Mouse (Mus musculus): Measurements from ENCODE around the gene 4930432K21Rik. TPM values are rescaled to one million over a fixed set of nuclear protein-coding genes. Genes with fewer than 3 reads are reported as not detected.

Gene 4930432K21Rik
- polyA plus RNA-seq, 1 experiment from 2014 or later = 1.00 TPM

GRCm38 (mm10) chr8:84148531-84148850 is 666 bp downstream of the 4930432K21Rik start:
- H3K9me3 ChIP-seq (replicated peaks) = no peaks in the 10 kb centered on the region
- H3K4me3 ChIP-seq = peak overlapping the region; percentile 72; the same call in 1 of the 2 replicates
- no peak overlapping the region for H3K27ac ChIP-seq (ENCODE audit: poor library complexity, severe bottlenecking)
- no peaks in the 10 kb centered on the region for H3K27me3 ChIP-seq (replicated peaks)
- 74% methylated on average over 5 of the region's 5 CpGs for WGBS
- peak overlapping the region; percentile 61; the same call in 1 of the 2 replicates for H3K9ac ChIP-seq
- H3K4me1 ChIP-seq (replicated peaks) = peaks cover 14% of the 10 kb centered on the region
- peak overlapping the region; percentile 93 for H3K4me2 ChIP-seq
- H3K36me3 ChIP-seq = peaks cover 14% of the 10 kb centered on the region
- no peak for ATAC-seq (ENCODE audit: insufficient number of reproducible peaks, low FRiP score)

DNA sequence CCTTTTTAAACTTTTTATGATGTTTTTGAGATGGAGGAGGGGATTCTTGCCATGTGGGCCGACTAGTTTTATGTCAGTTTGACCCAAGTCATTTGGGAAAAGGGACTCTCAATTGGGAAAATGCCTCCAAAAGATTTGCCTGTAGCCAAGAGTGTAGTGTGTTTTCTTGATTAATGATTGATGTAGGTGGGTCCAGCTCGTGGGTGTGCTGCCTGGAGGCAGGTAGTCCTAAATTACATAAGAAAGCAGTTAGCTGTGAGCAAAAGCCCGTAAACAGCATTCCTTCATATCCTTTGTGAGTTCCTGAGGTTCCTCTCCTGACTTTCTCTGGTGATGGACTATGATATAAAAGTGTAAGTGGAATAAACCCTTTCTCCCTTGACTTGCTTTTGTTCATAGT is 1.4 kb downstream of the 4930432K21Rik start:
- no peak for ATAC-seq (ENCODE audit: insufficient number of reproducible peaks, low FRiP score)
- 77% methylated on average over 3 of the region's 3 CpGs for WGBS
- peaks cover 14% of the 10 kb centered on the region for H3K4me1 ChIP-seq (replicated peaks)
- H3K27ac ChIP-seq (ENCODE audit: poor library complexity, severe bottlenecking) = no peak overlapping the region
- peaks cover 7% of the 10 kb centered on the region for H3K36me3 ChIP-seq
- no peak overlapping the region for H3K9ac ChIP-seq
- H3K9me3 ChIP-seq (replicated peaks) = no peaks in the 10 kb centered on the region
- H3K4me3 ChIP-seq = no peak overlapping the region
- no peak overlapping the region for H3K4me2 ChIP-seq
- no peaks in the 10 kb centered on the region for H3K27me3 ChIP-seq (replicated peaks)

DNA sequence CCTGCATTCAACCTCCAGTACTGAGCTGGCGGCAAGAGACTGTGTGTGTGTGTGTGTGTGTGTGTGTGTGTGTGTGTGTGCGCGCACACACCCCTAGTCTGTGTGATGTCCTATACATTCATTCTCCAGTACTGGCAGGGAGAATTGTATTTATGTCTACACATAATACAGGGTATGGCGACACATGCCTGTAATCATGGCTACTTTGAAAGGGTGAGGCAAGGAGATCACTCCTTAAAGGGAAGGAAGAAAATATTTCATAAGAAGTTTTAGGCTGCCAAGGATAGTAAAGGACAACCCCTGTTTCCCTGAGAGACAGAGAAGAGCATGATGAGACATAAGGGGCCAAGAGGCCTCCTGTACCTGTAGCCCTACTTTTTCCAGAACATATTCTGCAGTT is 9.8 kb downstream of the 4930432K21Rik start:
- no peaks in the 10 kb centered on the region; the same call in 1 of the 2 replicates for H3K36me3 ChIP-seq
- H3K27ac ChIP-seq (ENCODE audit: poor library complexity, severe bottlenecking) = no peak overlapping the region
- H3K9ac ChIP-seq = no peak overlapping the region
- no peak overlapping the region for H3K4me2 ChIP-seq
- WGBS = 81% methylated on average over 4 of the region's 4 CpGs
- no peaks in the 10 kb centered on the region for H3K27me3 ChIP-seq (replicated peaks)
- no peaks in the 10 kb centered on the region for H3K9me3 ChIP-seq (replicated peaks)
- H3K4me3 ChIP-seq = no peak overlapping the region
- no peaks in the 10 kb centered on the region for H3K4me1 ChIP-seq (replicated peaks)
- ATAC-seq (ENCODE audit: insufficient number of reproducible peaks, low FRiP score) = no peak

- WGBS = 60% methylated on average over 2 of the region's 2 CpGs
- no peak overlapping the region for H3K27ac ChIP-seq (ENCODE audit: poor library complexity, severe bottlenecking)
- no peaks in the 10 kb centered on the region for H3K9me3 ChIP-seq (replicated peaks)
- no peaks in the 10 kb centered on the region for H3K27me3 ChIP-seq (replicated peaks)
- peaks cover 20% of the 10 kb centered on the region for H3K36me3 ChIP-seq
- no peak for ATAC-seq (ENCODE audit: insufficient number of reproducible peaks, low FRiP score)
- no peak overlapping the region for H3K4me2 ChIP-seq
- H3K4me1 ChIP-seq (replicated peaks) = peaks cover 36% of the 10 kb centered on the region
- no peak overlapping the region for H3K4me3 ChIP-seq
- H3K9ac ChIP-seq = no peak overlapping the region
Observed at GRCm38 (mm10) chr8:84167696-84168095, 19.9 kb downstream of the 4930432K21Rik start.

DNA sequence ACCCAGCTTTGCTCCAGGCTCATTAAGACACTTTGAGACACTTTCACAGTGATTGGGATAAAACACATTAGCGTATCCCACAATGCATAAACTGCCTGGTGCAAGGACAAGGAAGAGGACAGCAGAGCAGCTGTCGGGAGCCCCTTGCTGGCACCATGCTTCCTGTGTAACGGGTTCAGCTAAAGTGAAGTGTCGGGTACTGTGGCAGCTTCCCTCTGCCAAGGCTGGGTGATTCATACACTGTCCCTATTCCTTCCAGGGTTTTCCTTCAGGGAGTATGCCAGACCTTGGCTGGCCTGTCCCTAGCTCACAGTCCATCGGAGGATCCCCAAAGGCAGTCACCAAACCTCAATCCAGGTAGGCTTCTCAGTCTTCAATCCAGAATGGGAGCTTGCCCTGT is 22.3 kb downstream of the 4930432K21Rik start:
- no peaks in the 10 kb centered on the region for H3K27me3 ChIP-seq (replicated peaks)
- H3K36me3 ChIP-seq = peaks cover 37% of the 10 kb centered on the region
- H3K4me2 ChIP-seq = no peak overlapping the region
- no peak overlapping the region for H3K27ac ChIP-seq (ENCODE audit: poor library complexity, severe bottlenecking)
- H3K9me3 ChIP-seq (replicated peaks) = no peaks in the 10 kb centered on the region
- no peak overlapping the region for H3K9ac ChIP-seq
- H3K4me1 ChIP-seq (replicated peaks) = peaks cover 36% of the 10 kb centered on the region
- WGBS = 85% methylated on average over 5 of the region's 5 CpGs
- H3K4me3 ChIP-seq = no peak overlapping the region
- no peak for ATAC-seq (ENCODE audit: insufficient number of reproducible peaks, low FRiP score)

DNA sequence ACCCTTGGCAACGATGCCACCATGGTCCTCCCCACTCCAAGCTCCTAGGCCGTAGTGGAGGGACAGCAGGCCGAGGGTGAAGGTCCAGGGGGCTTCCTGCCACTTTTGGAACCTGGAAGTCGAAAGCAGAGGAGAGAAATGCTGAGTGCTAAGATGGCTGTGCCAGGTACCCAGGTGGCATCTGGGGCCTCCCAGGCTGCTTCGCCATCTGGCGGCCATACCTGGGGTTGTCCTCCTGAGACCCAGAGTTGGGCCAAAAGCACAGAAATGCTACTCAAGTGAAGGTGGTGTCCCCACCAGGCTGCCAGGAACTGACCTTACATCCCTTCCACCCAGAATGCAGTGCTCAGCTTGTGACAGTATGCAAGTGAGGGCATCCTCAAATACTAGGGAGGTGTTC is 26.0 kb downstream of the 4930432K21Rik start:
- no peak overlapping the region for H3K9ac ChIP-seq
- H3K4me3 ChIP-seq = no peak overlapping the region
- H3K27me3 ChIP-seq (replicated peaks) = no peaks in the 10 kb centered on the region
- 76% methylated on average over 6 of the region's 6 CpGs for WGBS
- H3K27ac ChIP-seq (ENCODE audit: poor library complexity, severe bottlenecking) = no peak overlapping the region
- H3K4me2 ChIP-seq = no peak overlapping the region
- no peaks in the 10 kb centered on the region for H3K9me3 ChIP-seq (replicated peaks)
- H3K36me3 ChIP-seq = peaks cover 47% of the 10 kb centered on the region
- peaks cover 19% of the 10 kb centered on the region for H3K4me1 ChIP-seq (replicated peaks)
- ATAC-seq (ENCODE audit: insufficient number of reproducible peaks, low FRiP score) = no peak

GRCm38 (mm10) chr8:84176560-84176959 is 28.7 kb downstream of the 4930432K21Rik start:
- H3K9me3 ChIP-seq (replicated peaks) = no peaks in the 10 kb centered on the region
- H3K27ac ChIP-seq (ENCODE audit: poor library complexity, severe bottlenecking) = no peak overlapping the region
- H3K27me3 ChIP-seq (replicated peaks) = no peaks in the 10 kb centered on the region
- peaks cover 41% of the 10 kb centered on the region for H3K36me3 ChIP-seq
- H3K9ac ChIP-seq = no peak overlapping the region
- WGBS = 31% methylated on average over 3 of the region's 3 CpGs
- H3K4me3 ChIP-seq = no peak overlapping the region
- ATAC-seq (ENCODE audit: insufficient number of reproducible peaks, low FRiP score) = no peak
- peaks cover 46% of the 10 kb centered on the region for H3K4me1 ChIP-seq (replicated peaks)
- 0 out of 2 replicates have a peak overlapping the region, but pooled peaks have one; percentile 21 for H3K4me2 ChIP-seq

- Histone ChIP-seq H3K4me2 (no peak overlapping the region), H3K9ac (no peak overlapping the region), H3K4me1 (replicated peaks) (peaks cover 50% of the 10 kb centered on the region), H3K27ac (ENCODE audit: poor library complexity, severe bottlenecking) (no peak overlapping the region), H3K9me3 (replicated peaks) (no peaks in the 10 kb centered on the region), H3K36me3 (peaks cover 33% of the 10 kb centered on the region), H3K27me3 (replicated peaks) (no peaks in the 10 kb centered on the region), H3K4me3 (no peak overlapping the region)
- 83% methylated on average over 3 of the region's 3 CpGs for WGBS
- ATAC-seq (ENCODE audit: insufficient number of reproducible peaks, low FRiP score) = no peak
Observed at GRCm38 (mm10) chr8:84177405-84177804, 29.6 kb downstream of the 4930432K21Rik start.

DNA sequence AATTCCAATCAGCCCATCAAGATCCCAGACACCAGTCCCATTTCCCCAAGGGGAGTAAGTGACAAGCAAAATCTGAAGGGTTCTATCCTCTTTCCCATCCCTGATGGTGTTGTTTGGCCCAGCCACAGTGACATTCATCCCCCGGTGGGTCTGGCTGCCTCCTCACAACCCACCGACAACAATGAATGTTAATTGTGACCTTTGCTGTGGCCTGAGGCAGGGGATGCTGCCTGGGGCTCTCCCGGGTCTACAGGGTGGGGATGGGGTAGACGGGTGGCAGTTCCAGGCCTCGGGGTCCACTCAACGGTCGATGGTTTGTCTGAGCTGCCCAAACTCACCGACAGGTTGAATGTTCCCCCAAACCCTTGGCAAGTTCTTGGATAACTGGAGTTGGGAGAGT is 30.8 kb downstream of the 4930432K21Rik start:
- Histone ChIP-seq H3K4me2 (no peak overlapping the region), H3K4me1 (replicated peaks) (peaks cover 58% of the 10 kb centered on the region)
- WGBS = 82% methylated on average over 8 of the region's 8 CpGs

GRCm38 (mm10) chr8:84179946-84180345 is 32.1 kb downstream of the 4930432K21Rik start:
- peak overlapping the region; percentile 54 for H3K9ac ChIP-seq
- H3K9me3 ChIP-seq (replicated peaks) = no peaks in the 10 kb centered on the region
- no peak for ATAC-seq (ENCODE audit: insufficient number of reproducible peaks, low FRiP score)
- no peaks in the 10 kb centered on the region for H3K27me3 ChIP-seq (replicated peaks)
- H3K4me3 ChIP-seq = peak overlapping the region; percentile 25
- H3K27ac ChIP-seq (ENCODE audit: poor library complexity, severe bottlenecking) = 0 out of 2 replicates have a peak overlapping the region, but pooled peaks have one; percentile 2
- 17% methylated on average over 4 of the region's 4 CpGs for WGBS
- H3K36me3 ChIP-seq = peaks cover 12% of the 10 kb centered on the region; the same call in 1 of the 2 replicates
- peak overlapping the region; percentile 62 for H3K4me2 ChIP-seq
- peaks cover 65% of the 10 kb centered on the region for H3K4me1 ChIP-seq (replicated peaks)

More for the DNA sequence above, 30.8 kb downstream of the 4930432K21Rik start:
- ATAC-seq (ENCODE audit: insufficient number of reproducible peaks, low FRiP score) = no peak
- H3K9me3 ChIP-seq (replicated peaks) = no peaks in the 10 kb centered on the region
- H3K9ac ChIP-seq = no peak overlapping the region
- no peak overlapping the region for H3K27ac ChIP-seq (ENCODE audit: poor library complexity, severe bottlenecking)
- H3K27me3 ChIP-seq (replicated peaks) = no peaks in the 10 kb centered on the region
- peaks cover 21% of the 10 kb centered on the region for H3K36me3 ChIP-seq
- no peak overlapping the region for H3K4me3 ChIP-seq

DNA sequence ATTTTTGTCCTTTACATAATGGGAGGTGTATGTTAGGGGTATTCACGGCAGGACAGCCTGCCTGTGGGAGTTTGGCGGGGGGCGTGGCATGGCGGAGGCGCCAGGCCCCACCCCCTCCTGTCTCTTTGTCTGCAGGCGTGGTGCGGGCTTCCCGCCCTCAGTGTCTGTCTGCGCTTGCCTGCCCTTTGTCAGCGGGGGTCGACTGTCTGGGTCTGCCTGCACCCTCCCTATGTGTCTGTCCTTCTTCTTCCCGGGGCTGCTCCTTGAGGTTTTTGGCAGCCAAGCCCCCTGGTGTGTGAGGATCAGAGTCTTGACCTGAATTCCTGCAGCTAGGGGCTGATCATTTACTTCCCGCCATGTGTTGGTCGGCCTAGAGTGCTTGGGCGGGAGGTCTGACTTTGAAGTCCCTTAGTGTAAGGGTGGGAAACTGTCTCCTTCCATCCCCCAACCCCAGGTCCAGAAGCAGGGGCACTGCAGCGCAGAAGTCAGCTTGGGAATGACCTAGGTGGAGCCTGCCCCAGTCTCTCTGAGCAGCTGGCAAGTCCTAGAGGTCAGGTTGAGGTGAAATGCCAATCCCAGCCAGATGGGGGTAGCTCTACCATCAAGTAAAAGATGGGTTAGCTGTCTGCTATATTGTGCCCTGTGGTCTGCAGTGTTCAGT is 32.8 kb downstream of the 4930432K21Rik start:
- Histone ChIP-seq H3K27me3 (replicated peaks) (no peaks in the 10 kb centered on the region), H3K36me3 (peaks cover 8% of the 10 kb centered on the region; the same call in 1 of the 2 replicates), H3K9me3 (replicated peaks) (no peaks in the 10 kb centered on the region), H3K9ac (peak overlapping the region; percentile 66), H3K4me2 (peak overlapping the region; percentile 62), H3K27ac (ENCODE audit: poor library complexity, severe bottlenecking) (peak overlapping the region; percentile 54), H3K4me3 (peak overlapping the region; percentile 25), H3K4me1 (replicated peaks) (peaks cover 65% of the 10 kb centered on the region)
- WGBS = 4% methylated on average over 16 of the region's 16 CpGs
- ATAC-seq (ENCODE audit: insufficient number of reproducible peaks, low FRiP score) = peak; percentile 70

DNA sequence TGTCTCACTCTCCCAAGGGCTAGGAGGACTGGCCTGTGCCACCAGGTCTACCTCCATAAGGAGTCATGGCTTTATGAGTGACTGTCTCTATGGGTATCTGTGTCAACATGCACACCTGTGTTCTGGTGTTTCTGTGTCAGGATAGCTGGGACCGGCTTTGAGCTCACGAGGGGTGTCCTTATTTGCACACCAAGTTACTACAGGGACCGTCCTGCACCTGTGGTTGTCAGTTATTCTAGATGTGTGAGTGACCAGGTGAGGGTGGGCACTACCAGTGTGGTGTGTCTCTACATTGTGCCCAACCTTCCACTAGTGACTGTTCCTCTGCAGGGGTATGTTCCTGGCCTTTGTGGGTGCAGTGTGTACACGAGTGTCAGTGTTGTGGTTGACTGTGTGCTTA is 35.0 kb downstream of the 4930432K21Rik start:
- peak overlapping the region; percentile 98 for H3K9ac ChIP-seq
- peak overlapping the region; percentile 35; the same call in 1 of the 2 replicates for H3K27ac ChIP-seq (ENCODE audit: poor library complexity, severe bottlenecking)
- peak overlapping the region; percentile 84 for H3K4me3 ChIP-seq
- ATAC-seq (ENCODE audit: insufficient number of reproducible peaks, low FRiP score) = no peak
- H3K4me1 ChIP-seq (replicated peaks) = peaks cover 64% of the 10 kb centered on the region
- WGBS = 64% methylated on average over 4 of the region's 4 CpGs
- no peaks in the 10 kb centered on the region for H3K9me3 ChIP-seq (replicated peaks)
- no peaks in the 10 kb centered on the region for H3K27me3 ChIP-seq (replicated peaks)
- H3K36me3 ChIP-seq = 0 out of 2 replicates have a peak, but pooled peaks cover 3% of the 10 kb centered on the region
- H3K4me2 ChIP-seq = peak overlapping the region; percentile 81

All from heart, embryonic 12.5 days (tissue).